Mouse (Mus musculus) G1E (cell line): ENCODE measurements around the gene Nudcd3.

Experiments
- CTCF ChIP-seq: IDR thresholded peaks from 2 replicates; pipeline ENCODE4 v1.5.1; 2012; ENCODE audit warnings: low read depth, low read length, inconsistent platforms, mixed read lengths
- GATA1 ChIP-seq: IDR thresholded peaks from 2 replicates; pipeline ENCODE4 v1.6.1; 2012; ENCODE audit warnings: borderline replicate concordance, low read length, inconsistent platforms, mixed read lengths
- GATA2 ChIP-seq: IDR thresholded peaks from 2 replicates; pipeline ENCODE4 v1.6.1; 2012; ENCODE audit warnings: low read depth, low read length, inconsistent platforms, borderline replicate concordance
- POLR2AphosphoS5 ChIP-seq: IDR thresholded peaks from 2 replicates; pipeline ENCODE4 v1.6.1; 2012; ENCODE audit warnings: low read depth, low read length, inconsistent platforms; ENCODE audit not compliant: insufficient replicate concordance
- TAL1 ChIP-seq: conservative IDR thresholded peaks from 2 replicates; pipeline ENCODE4 v1.6.1; 2012; ENCODE audit warnings: low read depth, low read length, inconsistent platforms, mixed read lengths

- TF ChIP-seq GATA1 = no peak
- no peak for TF ChIP-seq TAL1
- no peak for TF ChIP-seq CTCF
- TF ChIP-seq POLR2AphosphoS5 = no peak
- no peak for TF ChIP-seq GATA2
These were observed 61.8 kb downstream of the Nudcd3 start for GRCm38 (mm10) chr11:6138233-6138950.
